Mouse (Mus musculus) kidney, embryonic 14.5 days (tissue): Measurements from ENCODE around the gene Cela1. TPM values are rescaled to one million over a fixed set of nuclear protein-coding genes. Genes with fewer than 3 reads are reported as not detected.

Experiments
- ATAC-seq: fragments of 200-750 bp; cut with Nextera tagmentation; 2 replicates; pipeline ENCODE4 v1.8.0; 2017; ENCODE audit warnings: moderate number of reproducible peaks, mild to moderate bottlenecking, moderate TSS enrichment, moderate library complexity; ENCODE audit not compliant: low FRiP score, low TSS enrichment
- H3K27ac ChIP-seq: fragments of 300-500 bp; sonication (generic); 2 replicates; pipeline ENCODE4 v1.5.1; 2014; ENCODE audit warnings: low read depth, mild to moderate bottlenecking, low read length, moderate library complexity, mixed read lengths
- H3K27me3 ChIP-seq: fragments of 300-500 bp; sonication (generic); 2 replicates; pipeline ENCODE4 v1.6.1; 2014; ENCODE audit warnings: mild to moderate bottlenecking, low read length; ENCODE audit not compliant: control insufficient read depth, insufficient read depth
- H3K36me3 ChIP-seq: fragments of 300-500 bp; sonication (generic); 2 replicates; pipeline ENCODE4 v1.6.1; 2014; ENCODE audit warnings: low read length, mixed read lengths; ENCODE audit not compliant: control insufficient read depth, insufficient read depth
- H3K4me1 ChIP-seq: fragments of 300-500 bp; sonication (generic); 2 replicates; pipeline ENCODE4 v1.6.1; 2014; ENCODE audit warnings: low read length, mixed read lengths; ENCODE audit not compliant: control insufficient read depth, insufficient read depth
- H3K4me2 ChIP-seq: fragments of 300-500 bp; sonication (generic); replicated peaks from 2 replicates; pipeline ENCODE4 v1.6.1; 2014; ENCODE audit warnings: low read depth, mild to moderate bottlenecking, low read length
- H3K4me3 ChIP-seq: fragments of 300-500 bp; sonication (generic); 2 replicates; pipeline ENCODE4 v1.5.1; 2014; ENCODE audit warnings: mild to moderate bottlenecking, low read length
- H3K9ac ChIP-seq: fragments of 300-500 bp; sonication (generic); 2 replicates; pipeline ENCODE4 v1.6.1; 2014; ENCODE audit warnings: low read depth, mild to moderate bottlenecking, low read length, moderate library complexity
- H3K9me3 ChIP-seq: fragments of 300-500 bp; sonication (generic); 2 replicates; pipeline ENCODE4 v1.6.1; 2016; ENCODE audit warnings: low read length; ENCODE audit not compliant: control insufficient read depth
- WGBS: fragments of 180-500 bp; shearing (Covaris S2); extraction: QIAGEN DNeasy Blood & Tissue Kit; methylation state at CpG from one replicate; pipeline ENCODE4 v1.1.7; 2014; 5-methylcytosine and 5-hydroxymethylcytosine counted together
- polyA plus RNA-seq: library from polyadenylated mRNA; unstranded; fragments of >200 nt; fragmentation: Nextera tagmentation; extraction: Ambion mirVana; gene quantifications from 2 replicates; pipeline ENCODE4 v1.2.1, GENCODE M21; 2014

The Cela1 gene
- polyA plus RNA-seq, 1 experiment from 2014 or later, result 9.9 TPM

DNA sequence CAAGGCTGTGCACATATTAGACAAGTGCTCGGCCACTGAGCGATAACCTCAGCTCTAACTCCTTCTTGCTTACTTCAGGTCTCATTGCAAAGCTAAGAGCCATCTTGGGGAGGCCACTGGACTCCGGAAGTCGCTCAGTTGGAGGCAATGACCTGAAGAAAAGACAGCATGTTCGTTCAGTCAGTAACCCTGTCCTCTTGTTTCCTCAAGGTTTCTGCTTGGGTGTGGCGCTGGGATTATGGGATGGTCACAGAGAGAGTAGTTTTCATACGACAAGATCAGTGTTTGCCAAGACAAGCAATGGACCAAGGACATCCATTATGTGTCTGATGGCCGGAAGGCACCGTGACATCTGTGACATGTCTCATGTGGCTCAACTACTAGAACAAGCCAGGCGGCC, 13.2 kb downstream of the Cela1 start:
- 84% methylated on average over 10 of the region's 10 CpGs for WGBS
- no peaks in the 10 kb centered on the region for H3K36me3 ChIP-seq
- peak overlapping the region; percentile 30; the same call in 1 of the 2 replicates for H3K27ac ChIP-seq
- no peaks in the 10 kb centered on the region for H3K27me3 ChIP-seq
- H3K4me3 ChIP-seq, result no peak overlapping the region
- H3K9me3 ChIP-seq, result no peaks in the 10 kb centered on the region
- no peak overlapping the region for H3K9ac ChIP-seq
- no peak for ATAC-seq
- no peak overlapping the region for H3K4me2 ChIP-seq
- 0 out of 2 replicates have a peak, but pooled peaks cover 10% of the 10 kb centered on the region for H3K4me1 ChIP-seq

DNA sequence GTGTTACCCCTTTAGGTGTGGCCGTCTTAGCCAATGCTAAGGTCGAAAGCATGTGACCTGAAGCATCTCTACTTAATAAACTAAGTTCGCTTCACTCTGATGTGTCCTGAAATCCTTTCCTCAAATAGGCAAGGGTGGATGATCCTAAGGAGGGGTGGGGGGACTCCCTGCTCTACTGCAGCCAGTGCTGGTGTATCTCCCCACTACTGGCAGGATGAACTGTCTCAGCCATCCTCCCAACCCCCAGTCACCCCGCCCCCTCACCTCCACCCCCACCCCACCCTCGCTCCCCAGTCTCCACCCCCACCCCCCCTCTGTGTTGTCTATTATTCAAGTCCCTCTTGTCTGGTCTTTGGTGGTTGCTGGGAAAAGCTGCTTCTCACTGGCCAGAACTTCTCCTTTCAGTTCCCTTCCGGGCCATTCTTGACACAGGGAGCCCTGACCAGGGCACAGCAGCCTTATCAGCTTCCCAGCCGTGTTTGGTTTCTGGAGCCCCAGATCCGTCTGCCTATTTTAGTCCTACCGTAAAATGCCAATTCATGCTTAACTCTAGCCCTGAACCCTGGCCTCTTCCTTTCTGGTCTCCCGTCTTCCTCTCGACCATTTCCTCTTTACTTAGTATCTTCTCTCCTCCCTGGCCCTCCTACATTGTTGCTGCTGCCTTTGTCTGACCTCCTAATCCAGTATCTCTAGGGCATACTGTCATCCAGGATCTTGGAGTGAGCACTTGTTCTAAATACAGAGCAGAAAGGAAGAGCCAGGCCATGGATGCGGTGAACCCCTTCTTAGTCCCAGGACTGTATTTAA, 13.9 kb downstream of the Cela1 start:
- no peaks in the 10 kb centered on the region for H3K9me3 ChIP-seq
- peak overlapping the region; percentile 30; the same call in 1 of the 2 replicates for H3K27ac ChIP-seq
- no peak overlapping the region for H3K9ac ChIP-seq
- no peaks in the 10 kb centered on the region for H3K27me3 ChIP-seq
- 54% methylated on average over 12 of the region's 12 CpGs for WGBS
- 0 out of 2 replicates have a peak, but pooled peaks cover 8% of the 10 kb centered on the region for H3K4me1 ChIP-seq
- H3K4me2 ChIP-seq, result no peak overlapping the region
- H3K4me3 ChIP-seq, result no peak overlapping the region
- H3K36me3 ChIP-seq, result no peaks in the 10 kb centered on the region
- no peak for ATAC-seq

DNA sequence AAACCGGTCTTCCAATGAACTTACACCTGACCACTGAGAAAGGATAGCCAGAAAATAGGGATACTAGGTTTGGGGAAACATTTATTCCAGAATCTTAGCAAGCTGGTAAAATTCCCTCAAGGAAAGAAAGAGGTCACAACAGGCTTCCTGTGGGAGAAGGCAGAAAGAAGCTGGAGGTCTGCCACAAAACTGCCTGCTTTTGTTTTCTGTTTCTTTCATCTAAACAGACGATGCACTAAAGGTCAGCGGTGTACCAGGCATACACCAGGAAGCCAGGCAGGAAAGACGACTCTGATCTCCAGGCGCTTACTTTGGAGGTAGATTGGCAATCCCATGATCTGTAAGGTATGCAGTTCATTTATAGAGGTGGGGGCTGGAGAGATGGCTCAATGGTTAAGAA, 16.9 kb downstream of the Cela1 start:
- Histone ChIP-seq H3K27ac (no peak overlapping the region), H3K27me3 (no peaks in the 10 kb centered on the region), H3K36me3 (no peaks in the 10 kb centered on the region), H3K9me3 (no peaks in the 10 kb centered on the region), H3K4me3 (no peak overlapping the region), H3K4me1 (peaks cover 17% of the 10 kb centered on the region; the same call in 1 of the 2 replicates), H3K9ac (no peak overlapping the region), H3K4me2 (no peak overlapping the region)
- WGBS, result 71% methylated on average over 5 of the region's 5 CpGs
- no peak for ATAC-seq

DNA sequence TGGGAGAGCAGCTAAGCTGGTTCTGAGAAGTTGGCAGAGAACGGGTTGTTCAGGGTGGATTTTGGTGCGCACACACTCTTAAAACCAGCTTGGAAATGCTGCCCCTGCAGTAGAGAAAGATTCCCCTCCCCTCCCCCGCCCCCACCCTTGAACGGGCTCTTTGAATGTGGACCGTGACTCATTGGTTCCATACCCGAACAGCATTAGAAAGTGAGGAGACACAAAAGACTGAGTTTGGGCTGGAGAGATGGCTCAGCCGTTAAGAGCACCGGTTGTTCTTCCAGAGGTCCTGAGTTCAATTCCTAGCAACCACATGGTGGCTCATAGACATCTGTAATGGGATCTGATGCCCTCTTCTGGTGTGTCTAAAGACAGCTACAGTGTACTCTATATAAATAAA, 17.7 kb downstream of the Cela1 start:
- ATAC-seq, result no peak

DNA sequence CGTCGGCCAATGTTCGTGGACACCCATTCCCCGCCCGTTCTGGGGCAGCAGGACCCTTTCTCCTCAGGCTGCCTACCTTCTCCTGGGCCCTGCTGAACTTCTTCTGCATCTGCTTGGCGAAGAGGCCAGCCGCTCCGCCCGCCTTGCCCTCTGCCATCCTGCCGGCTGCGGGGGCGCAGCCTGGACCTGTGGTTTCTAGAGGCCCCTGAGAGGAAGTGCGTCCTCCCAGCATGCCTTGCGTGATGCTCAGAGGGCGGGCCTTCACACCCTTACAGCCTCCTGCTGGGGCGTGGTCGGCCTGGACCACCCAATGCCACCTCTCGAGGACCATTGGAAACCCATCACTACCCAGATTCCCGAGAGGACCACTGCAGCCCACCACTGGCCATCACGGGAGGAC, 18.4 kb downstream of the Cela1 start, which contains the start of gene Bin2:
Gene Bin2, minus strand, starts transcription at position 217 of the 400 bp plus-strand sequence.
- Histone ChIP-seq H3K36me3 (no peaks in the 10 kb centered on the region), H3K27ac (no peak within 1 kb of the TSS), H3K9ac (no peak within 1 kb of the TSS), H3K4me3 (no peak within 1 kb of the TSS), H3K27me3 (no peaks in the 10 kb centered on the region), H3K4me2 (no peak within 1 kb of the TSS), H3K4me1 (peaks cover 12% of the 10 kb centered on the region; the same call in 1 of the 2 replicates), H3K9me3 (no peaks in the 10 kb centered on the region)
- ATAC-seq, result no peak
- WGBS, result 91% methylated on average over 20 of the region's 20 CpGs

More for the DNA sequence above, 17.7 kb downstream of the Cela1 start:
- Histone ChIP-seq H3K4me1 (peaks cover 17% of the 10 kb centered on the region; the same call in 1 of the 2 replicates), H3K9ac (no peak overlapping the region), H3K36me3 (no peaks in the 10 kb centered on the region), H3K27me3 (no peaks in the 10 kb centered on the region), H3K4me3 (no peak overlapping the region), H3K4me2 (no peak overlapping the region), H3K27ac (no peak overlapping the region), H3K9me3 (no peaks in the 10 kb centered on the region)
- 89% methylated on average over 8 of the region's 8 CpGs for WGBS

DNA sequence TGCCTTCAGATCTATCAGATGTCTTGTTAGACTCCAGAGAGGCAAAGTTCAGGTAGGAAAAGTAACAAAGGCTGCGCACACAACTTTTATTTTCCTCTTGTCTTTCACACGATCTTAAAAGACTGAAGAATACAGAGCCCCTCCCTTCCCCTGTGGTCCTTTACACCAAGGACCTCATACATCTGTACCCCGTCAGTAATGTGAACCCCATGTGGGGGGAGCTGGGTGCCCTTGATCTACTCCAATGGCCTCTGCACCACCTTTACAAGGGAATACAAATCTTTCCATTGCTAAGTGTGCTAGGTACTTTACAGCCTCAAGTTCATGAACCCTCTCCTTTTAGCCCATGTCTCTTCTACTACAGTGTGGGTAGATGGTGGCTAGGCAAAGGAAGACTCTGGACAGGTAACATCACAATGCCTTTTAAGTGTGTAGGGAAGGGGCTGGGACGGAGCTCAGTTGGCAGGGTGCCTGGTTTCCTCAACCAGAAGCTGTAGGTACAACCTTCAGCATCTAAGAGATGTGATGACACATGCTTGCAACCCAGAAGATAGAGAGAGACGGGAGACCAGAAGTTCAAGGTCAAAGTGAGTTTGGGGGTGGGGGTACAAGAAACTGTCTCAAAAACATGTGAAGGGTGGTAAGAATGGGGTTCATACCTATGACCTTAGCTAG, 19.7 kb downstream of the Cela1 start:
- no peak overlapping the region for H3K4me3 ChIP-seq
- 76% methylated on average over 5 of the region's 5 CpGs for WGBS
- H3K36me3 ChIP-seq, result no peaks in the 10 kb centered on the region

DNA sequence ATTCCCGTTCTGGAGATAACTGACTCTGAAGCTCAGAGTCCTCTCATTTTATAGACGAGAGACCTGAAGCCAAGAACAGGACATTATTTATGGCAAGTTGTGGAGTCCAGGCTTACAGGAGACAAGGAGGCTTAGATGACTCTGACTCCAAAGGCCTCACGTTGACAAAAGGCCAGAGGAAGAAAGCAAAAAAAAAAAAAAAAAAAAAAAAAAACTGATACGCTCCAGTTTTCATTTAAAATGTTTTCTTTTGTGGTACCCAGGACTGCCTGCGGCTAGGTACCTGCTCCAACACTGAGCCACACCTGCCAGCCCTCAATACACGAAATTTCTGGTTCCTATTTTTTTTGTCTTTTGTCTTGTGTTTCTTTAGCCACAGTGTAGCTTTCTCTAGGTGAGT, 20.3 kb downstream of the Cela1 start:
- no peak overlapping the region for H3K4me2 ChIP-seq
- peaks cover 12% of the 10 kb centered on the region; the same call in 1 of the 2 replicates for H3K4me1 ChIP-seq
- no peaks in the 10 kb centered on the region for H3K27me3 ChIP-seq
- WGBS, result 46% methylated on average over 6 of the region's 6 CpGs
- ATAC-seq, result no peak
- no peak overlapping the region for H3K4me3 ChIP-seq
- H3K27ac ChIP-seq, result no peak overlapping the region
- no peak overlapping the region for H3K9ac ChIP-seq
- no peaks in the 10 kb centered on the region for H3K9me3 ChIP-seq
- H3K36me3 ChIP-seq, result no peaks in the 10 kb centered on the region

More for the DNA sequence above, 19.7 kb downstream of the Cela1 start:
- H3K4me2 ChIP-seq, result no peak overlapping the region
- no peaks in the 10 kb centered on the region for H3K9me3 ChIP-seq
- H3K27ac ChIP-seq, result no peak overlapping the region
- no peak overlapping the region for H3K9ac ChIP-seq
- ATAC-seq, result no peak
- no peaks in the 10 kb centered on the region for H3K27me3 ChIP-seq
- peaks cover 12% of the 10 kb centered on the region; the same call in 1 of the 2 replicates for H3K4me1 ChIP-seq

DNA sequence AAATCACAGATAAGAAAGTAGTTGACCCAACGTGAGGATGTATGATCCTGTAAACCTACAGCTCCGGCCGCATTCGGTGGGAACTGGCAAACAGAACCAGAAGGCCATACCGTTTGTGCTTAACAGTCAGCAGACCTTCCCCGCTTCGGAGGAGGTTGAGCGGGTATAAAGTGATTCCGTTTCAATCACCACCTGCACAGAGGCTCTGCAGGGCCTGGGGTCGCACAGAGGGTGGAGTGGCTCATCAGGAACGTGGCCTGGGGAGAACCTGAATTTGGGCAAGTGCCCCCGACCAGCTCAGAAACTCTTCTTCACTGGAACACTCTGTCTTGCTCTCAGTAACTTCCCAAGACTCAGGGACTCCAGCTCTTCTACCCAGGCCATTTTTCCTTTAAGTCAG, 20.9 kb downstream of the Cela1 start:
- WGBS, result 30% methylated on average over 12 of the region's 12 CpGs
- Histone ChIP-seq H3K9me3 (no peaks in the 10 kb centered on the region), H3K27me3 (no peaks in the 10 kb centered on the region), H3K36me3 (no peaks in the 10 kb centered on the region), H3K27ac (no peak overlapping the region; the same call in 1 of the 2 replicates), H3K4me1 (peaks cover 12% of the 10 kb centered on the region; the same call in 1 of the 2 replicates), H3K9ac (no peak overlapping the region), H3K4me2 (no peak overlapping the region), H3K4me3 (no peak overlapping the region)
- ATAC-seq, result no peak

DNA sequence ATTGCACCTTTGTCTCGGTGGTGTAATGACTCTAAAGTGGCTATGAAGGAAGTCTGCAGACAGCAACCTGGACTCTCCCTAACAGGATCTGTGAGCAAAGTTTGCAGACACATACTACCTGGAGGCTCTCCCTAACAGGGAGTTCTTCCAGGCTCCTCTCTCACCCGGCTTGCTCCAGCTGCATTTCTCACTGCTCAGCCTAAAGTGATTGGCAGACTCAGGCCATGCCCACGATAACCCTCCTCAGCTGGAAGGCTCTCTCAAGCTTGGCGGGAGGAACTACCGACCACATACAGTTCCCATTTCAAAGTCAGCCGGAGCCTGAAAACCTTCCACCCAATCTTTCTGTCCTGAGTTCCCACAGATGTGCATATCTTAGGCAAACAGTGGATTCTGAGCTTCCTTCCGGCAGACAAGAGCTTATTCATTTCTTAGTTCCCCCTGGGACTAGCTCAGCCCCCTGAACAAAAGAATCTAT, 21.5 kb downstream of the Cela1 start:
- Histone ChIP-seq H3K9me3 (no peaks in the 10 kb centered on the region), H3K27me3 (no peaks in the 10 kb centered on the region), H3K4me3 (no peak overlapping the region), H3K9ac (no peak overlapping the region), H3K4me2 (no peak overlapping the region), H3K36me3 (no peaks in the 10 kb centered on the region), H3K27ac (no peak overlapping the region), H3K4me1 (peaks cover 12% of the 10 kb centered on the region; the same call in 1 of the 2 replicates)
- no peak for ATAC-seq
- 5% methylated on average over 7 of the region's 7 CpGs for WGBS
